Mouse (Mus musculus) spleen, adult 2 months (tissue): ENCODE results near the gene Meiob. TPM values are rescaled to one million over a fixed set of nuclear protein-coding genes. Genes with fewer than 3 reads are reported as not detected.

Source experiments
- DNase-seq, 2 experiments: peaks; one replicate each; pipeline versions ENCODE4 v3.0.0 to v3.0.0-alpha.2; 2012 to 2021; ENCODE audit warnings: low spot score in 2 of 2, low read depth in 1 of 2
- H3K27ac ChIP-seq: fragments of 200-500 bp; 2 replicates; pipeline ENCODE4 v1.5.1; 2012; ENCODE audit warnings: low read length, inconsistent platforms; ENCODE audit not compliant: insufficient read depth
- H3K27me3 ChIP-seq: fragments of 200-500 bp; 2 replicates; pipeline ENCODE4 v1.6.1; 2012; ENCODE audit warnings: mild to moderate bottlenecking, moderate library complexity, low read length, inconsistent platforms; ENCODE audit not compliant: control insufficient read depth, insufficient read depth
- H3K36me3 ChIP-seq: fragments of 200-500 bp; 2 replicates; pipeline ENCODE4 v1.6.1; 2012; ENCODE audit warnings: mild to moderate bottlenecking, low read length, inconsistent platforms; ENCODE audit not compliant: control insufficient read depth, insufficient read depth
- H3K4me1 ChIP-seq: fragments of 200-500 bp; 2 replicates; pipeline ENCODE4 v1.6.1; 2011; ENCODE audit warnings: inconsistent platforms; ENCODE audit not compliant: control insufficient read depth, insufficient read depth, insufficient read length
- H3K4me3 ChIP-seq: fragments of 200-500 bp; 2 replicates; pipeline ENCODE4 v1.5.1; 2011; ENCODE audit warnings: mild to moderate bottlenecking, inconsistent platforms; ENCODE audit not compliant: insufficient read depth, insufficient read length; ENCODE audit errors: extremely low read depth
- CTCF ChIP-seq: fragments of 200-500 bp; IDR thresholded peaks from 2 replicates; pipeline ENCODE4 v1.5.1; 2011; ENCODE audit warnings: mild to moderate bottlenecking, inconsistent platforms; ENCODE audit not compliant: insufficient read depth, insufficient read length, insufficient replicate concordance; ENCODE audit errors: extremely low read depth
- POLR2A ChIP-seq: fragments of 200-500 bp; IDR thresholded peaks from 2 replicates; pipeline ENCODE4 v1.6.1; 2011; ENCODE audit warnings: low read depth, low read length, inconsistent platforms
- WGBS: fragments of 180-500 bp; shearing (Covaris S2); methylation state at CpG from one replicate; pipeline ENCODE4 v1.1.7; 2018; 5-methylcytosine and 5-hydroxymethylcytosine counted together
- polyA plus RNA-seq: library from polyadenylated mRNA; depleted of rRNA; stranded (reverse); fragments of >200 nt; gene quantifications from 2 replicates; pipeline ENCODE4 v1.2.3, GENCODE M21; 2012; rRNA removed

Meiob gene
- polyA plus RNA-seq, 1 experiment: not detected

GRCm38 (mm10) chr17:24886932-24887271, 82.8 kb downstream of the Meiob start:
- peak overlapping the region; percentile 76 for H3K27ac ChIP-seq
- DNase-seq: no peak
- TF ChIP-seq POLR2A (no peak), CTCF (no peak)
- H3K4me3 ChIP-seq: peak overlapping the region; percentile 71
- no peaks in the 10 kb centered on the region for H3K27me3 ChIP-seq
- H3K36me3 ChIP-seq: peaks cover 20% of the 10 kb centered on the region
- WGBS: under 1% methylated on average over 18 of the region's 18 CpGs
- peaks cover 13% of the 10 kb centered on the region for H3K4me1 ChIP-seq

- Histone ChIP-seq H3K36me3 (peaks cover 24% of the 10 kb centered on the region), H3K27me3 (no peaks in the 10 kb centered on the region), H3K4me3 (peak overlapping the region; percentile 71), H3K4me1 (peaks cover 13% of the 10 kb centered on the region), H3K27ac (peak overlapping the region; percentile 76; the same call in 1 of the 2 replicates)
- WGBS: 64% methylated on average over 18 of the region's 18 CpGs
- no peak for TF ChIP-seq CTCF
- no peak for TF ChIP-seq POLR2A
- DNase-seq: no peak
Measured at GRCm38 (mm10) chr17:24887291-24888080, 83.4 kb downstream of the Meiob start.

- WGBS: 93% methylated on average over 3 of the region's 3 CpGs
- Histone ChIP-seq H3K36me3 (peaks cover 21% of the 10 kb centered on the region), H3K4me1 (peaks cover 13% of the 10 kb centered on the region), H3K27ac (no peak overlapping the region), H3K27me3 (no peaks in the 10 kb centered on the region), H3K4me3 (no peak overlapping the region)
- TF ChIP-seq POLR2A (no peak), CTCF (no peak)
- no peak for DNase-seq
Measured at GRCm38 (mm10) chr17:24888862-24889261, 84.8 kb downstream of the Meiob start.

Other genes with a start within 250 kb of the Meiob start
- 86.1 and 90.2 TPM in 2 replicates for gene Tsc2, start 171.7 kb upstream of the Meiob start, polyA plus RNA-seq
- 7.1 and 8.1 TPM in 2 replicates for gene Nthl1, start 171.6 kb upstream of the Meiob start, polyA plus RNA-seq
- gene Slc9a3r2, start 154.0 kb upstream of the Meiob start, polyA plus RNA-seq: 62.2 and 66.7 TPM in 2 replicates
- 0.71 and 1.7 TPM in 2 replicates for gene Npw, start 145.8 kb upstream of the Meiob start, polyA plus RNA-seq
- gene Zfp598, start 134.6 kb upstream of the Meiob start, polyA plus RNA-seq: 59.7 and 77.0 TPM in 2 replicates
- gene Syngr3, start 114.3 kb upstream of the Meiob start, polyA plus RNA-seq: 0.20 and 0.23 TPM in 2 replicates
- 13.8 and 26.7 TPM in 2 replicates for gene Gfer, start 108.1 kb upstream of the Meiob start, polyA plus RNA-seq
- gene Noxo1, start 108.1 kb upstream of the Meiob start, polyA plus RNA-seq: 6.8 and 7.5 TPM in 2 replicates
- gene Tbl3, start 96.6 kb upstream of the Meiob start, polyA plus RNA-seq: 52.5 and 59.8 TPM in 2 replicates
- gene Rnf151, start 86.2 kb upstream of the Meiob start, polyA plus RNA-seq: 0.41 and 0.86 TPM in 2 replicates
- gene Rps2, start 86.2 kb upstream of the Meiob start, polyA plus RNA-seq: 2,560 and 3,342 TPM in 2 replicates
- gene Ndufb10, start 79.8 kb upstream of the Meiob start, polyA plus RNA-seq: 91.1 and 135 TPM in 2 replicates
- not detected in 2 replicates for gene Rpl3l, start 76.5 kb upstream of the Meiob start, polyA plus RNA-seq
- gene Msrb1, start 67.6 kb upstream of the Meiob start, polyA plus RNA-seq: 56.7 and 66.9 TPM in 2 replicates
- 0.42 and 0.45 TPM in 2 replicates for gene Hs3st6, start 51.3 kb upstream of the Meiob start, polyA plus RNA-seq
- gene Hagh, start 35.9 kb downstream of the Meiob start, polyA plus RNA-seq: 142 and 147 TPM in 2 replicates
- gene Fahd1, start 46.1 kb downstream of the Meiob start, polyA plus RNA-seq: 7.7 and 8.7 TPM in 2 replicates
- gene Igfals, start 61.7 kb downstream of the Meiob start, polyA plus RNA-seq: 1.1 and 1.9 TPM in 2 replicates
- 43.5 and 47.2 TPM in 2 replicates for gene Nubp2, start 82.1 kb downstream of the Meiob start, polyA plus RNA-seq
- gene Spsb3, start 82.4 kb downstream of the Meiob start, polyA plus RNA-seq: 76.9 and 112 TPM in 2 replicates
- gene Eme2, start 90.8 kb downstream of the Meiob start, polyA plus RNA-seq: 35.2 and 45.9 TPM in 2 replicates
- gene Mrps34, start 90.8 kb downstream of the Meiob start, polyA plus RNA-seq: 68.9 and 106 TPM in 2 replicates
- 45.3 and 54.4 TPM in 2 replicates for gene Nme3, start 92.2 kb downstream of the Meiob start, polyA plus RNA-seq
- gene Mapk8ip3, start 132.7 kb downstream of the Meiob start, polyA plus RNA-seq: 127 and 135 TPM in 2 replicates
- 8.6 and 10.5 TPM in 2 replicates for gene Jpt2, start 156.4 kb downstream of the Meiob start, polyA plus RNA-seq
- gene Cramp1l, start 211.5 kb downstream of the Meiob start, polyA plus RNA-seq: 12.6 and 15.3 TPM in 2 replicates
- gene Ift140, start 211.8 kb downstream of the Meiob start, polyA plus RNA-seq: 31.5 and 33.2 TPM in 2 replicates